Mouse (Mus musculus) MEL (cell line): Measurements from ENCODE around the gene Trappc10. TPM values are rescaled to one million over a fixed set of nuclear protein-coding genes. Genes with fewer than 3 reads are reported as not detected.

Source experiments
- DNase-seq: peaks from one replicate; pipeline ENCODE4 v3.0.0; 2011; ENCODE audit warnings: low read depth, low spot score
- H3K27ac ChIP-seq: 2 replicates; pipeline ENCODE4 v1.5.1; 2012; ENCODE audit warnings: low read depth, mild to moderate bottlenecking, control low read depth, low read length, moderate library complexity; ENCODE audit not compliant: control insufficient read depth
- H3K27me3 ChIP-seq, 2 experiments: fragments of 150-350 bp in 1 of 2; sonication (generic) in 1 of 2; 2 replicates each; pipeline ENCODE4 v1.6.1; 2012; ENCODE audit warnings: low read length in 2 of 2, mild to moderate bottlenecking in 2 of 2, improper control_type of control experiment in 1 of 2, moderate library complexity in 1 of 2; ENCODE audit not compliant: insufficient read depth in 2 of 2, control insufficient read depth in 1 of 2
- H3K36me3 ChIP-seq, 2 experiments: 2 replicates each; pipeline ENCODE4 v1.6.1; 2012 to 2014; ENCODE audit warnings: low read length in 2 of 2, improper control_type of control experiment in 1 of 2, inconsistent platforms in 1 of 2, mild to moderate bottlenecking in 1 of 2; ENCODE audit not compliant: insufficient read depth in 2 of 2, control insufficient read depth in 1 of 2
- H3K4me1 ChIP-seq, 2 experiments: fragments of 150-350 bp in 1 of 2; sonication (generic) in 1 of 2; 2 replicates each; pipeline ENCODE4 v1.6.1; 2012; ENCODE audit warnings: low read length in 2 of 2, improper control_type of control experiment in 1 of 2, mild to moderate bottlenecking in 1 of 2; ENCODE audit not compliant: insufficient read depth in 2 of 2, control insufficient read depth in 1 of 2
- H3K4me3 ChIP-seq, 2 experiments: fragments of 150-350 bp in 1 of 2; sonication (generic) in 1 of 2; 2 replicates each; pipeline ENCODE4 v1.5.1; 2012; ENCODE audit warnings: low read depth in 2 of 2, low read length in 2 of 2, mild to moderate bottlenecking in 2 of 2, moderate library complexity in 2 of 2, control low read depth in 1 of 2, improper control_type of control experiment in 1 of 2; ENCODE audit not compliant: control insufficient read depth in 1 of 2, insufficient read depth in 1 of 2
- H3K79me2 ChIP-seq: 2 replicates; pipeline ENCODE4 v1.6.1; 2012; ENCODE audit warnings: mild to moderate bottlenecking, low read length, moderate library complexity; ENCODE audit not compliant: control insufficient read depth, poor library complexity, insufficient read depth
- H3K9ac ChIP-seq: 2 replicates; pipeline ENCODE4 v1.6.1; 2012; ENCODE audit warnings: low read depth, mild to moderate bottlenecking, control low read depth, low read length, moderate library complexity; ENCODE audit not compliant: control insufficient read depth, poor library complexity, severe bottlenecking
- H3K9me3 ChIP-seq: fragments of 150-350 bp; sonication (generic); replicated peaks from 2 replicates; pipeline ENCODE4 v1.6.1; 2012; ENCODE audit warnings: mild to moderate bottlenecking, low read length, improper control_type of control experiment, moderate library complexity; ENCODE audit not compliant: insufficient read depth
- CTCF ChIP-seq, 3 experiments: IDR thresholded peaks in 2 of 3; conservative IDR thresholded peaks in 1 of 3; 2 replicates each; pipeline ENCODE4 v1.5.1; 2011 to 2012; ENCODE audit warnings: low read length in 3 of 3, low read depth in 2 of 3, mild to moderate bottlenecking in 2 of 3, improper control_type of control experiment in 1 of 3, inconsistent platforms in 1 of 3, mixed read lengths in 1 of 3, moderate library complexity in 1 of 3; ENCODE audit not compliant: control insufficient read depth in 1 of 3, insufficient read depth in 1 of 3, poor library complexity in 1 of 3, severe bottlenecking in 1 of 3
- E2F4 ChIP-seq: IDR thresholded peaks from 2 replicates; pipeline ENCODE4 v1.6.1; 2011; ENCODE audit warnings: low read depth, low read length, improper control_type of control experiment, borderline replicate concordance
- ELF1 ChIP-seq: IDR thresholded peaks from 2 replicates; pipeline ENCODE4 v1.6.1; 2014; ENCODE audit warnings: low read depth, mild to moderate bottlenecking, inconsistent platforms, low read length, improper control_type of control experiment, moderate library complexity
- GATA1 ChIP-seq: IDR thresholded peaks from 2 replicates; pipeline ENCODE4 v1.6.1; 2011; ENCODE audit warnings: low read depth, low read length, improper control_type of control experiment
- MAFK ChIP-seq: IDR thresholded peaks from 2 replicates; pipeline ENCODE4 v1.6.1; 2011; ENCODE audit warnings: low read depth, mild to moderate bottlenecking, low read length, improper control_type of control experiment, borderline replicate concordance
- MAX ChIP-seq: IDR thresholded peaks from 2 replicates; pipeline ENCODE4 v1.6.1; 2011; ENCODE audit warnings: low read length, improper control_type of control experiment
- MEF2A ChIP-seq: IDR thresholded peaks from 2 replicates; pipeline ENCODE4 v1.6.1; 2014; ENCODE audit warnings: low read depth, mild to moderate bottlenecking, inconsistent platforms, low read length, improper control_type of control experiment; ENCODE audit not compliant: poor library complexity, insufficient replicate concordance, severe bottlenecking; ENCODE audit errors: extremely low read depth
- MXI1 ChIP-seq: IDR thresholded peaks from 2 replicates; pipeline ENCODE4 v1.6.1; 2011; ENCODE audit warnings: mild to moderate bottlenecking, low read depth, low read length, improper control_type of control experiment
- MYB ChIP-seq: IDR thresholded peaks from 2 replicates; pipeline ENCODE4 v1.6.1; 2011; ENCODE audit warnings: mild to moderate bottlenecking, low read depth, low read length, improper control_type of control experiment
- NRF1 ChIP-seq: IDR thresholded peaks from 2 replicates; pipeline ENCODE4 v1.6.1; 2014; ENCODE audit warnings: low read depth, mild to moderate bottlenecking, inconsistent platforms, low read length, improper control_type of control experiment, moderate library complexity; ENCODE audit not compliant: poor library complexity, insufficient read depth, severe bottlenecking
- POLR2AphosphoS2 ChIP-seq: IDR thresholded peaks from 2 replicates; pipeline ENCODE4 v1.6.1; 2011; ENCODE audit warnings: low read length, improper control_type of control experiment
- POLR2AphosphoS5 ChIP-seq: IDR thresholded peaks from 2 replicates; pipeline ENCODE4 v1.6.1; 2012; ENCODE audit warnings: low read depth, borderline replicate concordance, mild to moderate bottlenecking, inconsistent platforms, low read length, moderate library complexity, mixed read lengths
- RAD21 ChIP-seq: IDR thresholded peaks from 2 replicates; pipeline ENCODE4 v1.6.1; 2011; ENCODE audit warnings: mild to moderate bottlenecking, low read depth, low read length, improper control_type of control experiment
- RCOR1 ChIP-seq: IDR thresholded peaks from 2 replicates; pipeline ENCODE4 v1.6.1; 2012; ENCODE audit warnings: low read depth, mild to moderate bottlenecking, inconsistent platforms, low read length, improper control_type of control experiment
- SMC3 ChIP-seq: IDR thresholded peaks from 2 replicates; pipeline ENCODE4 v1.6.1; 2011; ENCODE audit warnings: low read depth, low read length, improper control_type of control experiment
- TAL1 ChIP-seq: IDR thresholded peaks from 2 replicates; pipeline ENCODE4 v1.6.1; 2012; ENCODE audit warnings: mild to moderate bottlenecking, inconsistent platforms, low read length, moderate library complexity, mixed read lengths
- TCF12 ChIP-seq: IDR thresholded peaks from 2 replicates; pipeline ENCODE4 v1.6.1; 2014; ENCODE audit warnings: low read depth, mild to moderate bottlenecking, inconsistent platforms, low read length, improper control_type of control experiment, moderate library complexity
- ZKSCAN1 ChIP-seq: IDR thresholded peaks from 2 replicates; pipeline ENCODE4 v1.6.1; 2012; ENCODE audit warnings: low read depth, mild to moderate bottlenecking, inconsistent platforms, low read length, improper control_type of control experiment, moderate library complexity
- ZMIZ1 ChIP-seq: IDR thresholded peaks from 2 replicates; pipeline ENCODE4 v1.6.1; 2012; ENCODE audit warnings: low read depth, mild to moderate bottlenecking, inconsistent platforms, low read length, improper control_type of control experiment, moderate library complexity
- ZNF384 ChIP-seq: IDR thresholded peaks from 2 replicates; pipeline ENCODE4 v1.6.1; 2012; ENCODE audit warnings: low read depth, mild to moderate bottlenecking, inconsistent platforms, low read length, improper control_type of control experiment
- polyA plus RNA-seq, 2 experiments: library from polyadenylated mRNA; stranded (reverse) in 1 of 2; unstranded in 1 of 2; fragments of >175 nt in 1 of 2; fragments of >200 nt in 1 of 2; gene quantifications; 2 replicates each; pipeline versions ENCODE4 v1.2.1 to v1.2.4; 2012; ENCODE audit warnings: low replicate concordance in 2 of 2, low read depth in 1 of 2; ENCODE audit not compliant: insufficient read length in 2 of 2, insufficient read depth in 1 of 2, missing spikeins in 1 of 2
- total RNA-seq: library from RNA; depleted of rRNA; stranded (reverse); fragments of 300-350 nt; gene quantifications from 2 replicates; pipeline ENCODE4 v1.2.3, GENCODE M21; 2012

Gene Trappc10
- total and polyA plus RNA-seq, 3 experiments, result 26.1 to 35.5 TPM; not detected in 1

DNA sequence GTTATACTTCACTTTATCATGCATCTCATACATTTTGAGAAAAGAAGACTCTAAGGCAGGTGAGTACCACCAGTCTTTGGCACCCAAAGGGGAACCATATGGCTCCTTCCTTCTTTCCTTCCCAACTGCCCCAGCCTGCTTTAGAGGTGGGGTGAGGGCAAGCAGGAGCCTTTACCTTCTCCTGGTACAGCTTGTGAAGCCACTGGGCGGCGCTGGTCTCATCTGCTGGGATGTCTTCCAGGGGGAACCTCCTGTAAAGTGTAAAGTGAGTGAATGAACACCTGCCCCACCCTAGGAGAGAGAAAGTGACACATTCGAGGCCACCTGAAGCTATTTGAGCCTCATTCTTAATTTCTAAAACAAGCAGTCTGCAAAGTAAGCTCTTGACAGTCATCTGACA lies 33.4 kb upstream of the Trappc10 start:
- Histone ChIP-seq H3K9ac (no peak overlapping the region), H3K9me3 (no peaks in the 10 kb centered on the region), H3K4me3 (no peak overlapping the region), H3K79me2 (no peaks in the 10 kb centered on the region), H3K36me3 (no peaks in the 10 kb centered on the region), H3K27me3 (no peaks in the 10 kb centered on the region), H3K27ac (no peak overlapping the region), H3K4me1 (no peaks in the 10 kb centered on the region; a peak in 1 of 4 replicates)
- DNase-seq, result peak; percentile 17
- TF ChIP-seq MXI1, result no peak
- peak; percentile 27 for TF ChIP-seq RAD21
- no peak for TF ChIP-seq TAL1
- no peak for TF ChIP-seq MAX
- TF ChIP-seq SMC3, result peak; percentile 56
- no peak for TF ChIP-seq NRF1
- peak in 2 of 3 experiments; percentile 50 to 59; a peak in 5 of 6 replicates for TF ChIP-seq CTCF (IDR thresholded peaks at IDR 0.05 in 2 of 3, conservative IDR thresholded peaks at IDR 0.05 in 1 of 3; ENCODE audit: control insufficient read depth in 1 of 3, insufficient read depth in 1 of 3, low read depth in 2 of 3, low read length in 3 of 3, poor library complexity in 1 of 3, severe bottlenecking in 1 of 3)
- TF ChIP-seq POLR2AphosphoS2, result no peak
- no peak for TF ChIP-seq ZNF384
- TF ChIP-seq E2F4, result no peak
- TF ChIP-seq TCF12, result no peak

DNA sequence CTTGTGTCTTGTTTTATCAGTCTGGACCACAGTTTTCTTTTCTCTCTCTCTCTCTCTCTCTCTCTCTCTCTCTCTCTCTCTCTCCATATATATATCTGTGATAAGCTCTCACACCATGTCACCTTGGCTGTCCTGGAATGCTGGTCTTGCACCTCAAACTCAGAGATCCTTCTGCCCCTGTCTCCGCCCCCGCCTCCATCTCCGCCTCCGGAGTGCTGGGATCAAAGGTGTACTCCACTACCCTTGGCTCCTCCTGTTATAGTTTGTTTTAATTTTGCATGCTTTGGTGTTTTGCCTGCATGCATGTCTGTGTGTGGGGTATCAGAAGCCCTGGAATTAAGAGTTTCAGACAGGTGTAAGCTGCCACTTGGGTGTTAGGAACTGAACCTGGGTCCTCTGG lies 31.8 kb upstream of the Trappc10 start:
- peaks cover 0 to 3% of the 10 kb centered on the region in 2 experiments; a peak in 3 of 4 replicates for H3K4me1 ChIP-seq
- no peak overlapping the region for H3K27ac ChIP-seq
- H3K9ac ChIP-seq, result no peak overlapping the region
- no peak overlapping the region for H3K4me3 ChIP-seq
- H3K36me3 ChIP-seq, result 0 out of 4 replicates have a peak, but pooled peaks cover 0 to 3% of the 10 kb centered on the region in 2 experiments
- no peaks in the 10 kb centered on the region for H3K27me3 ChIP-seq
- TF ChIP-seq E2F4 (no peak), MAFK (no peak), MXI1 (no peak), ELF1 (no peak), ZKSCAN1 (no peak), POLR2AphosphoS5 (no peak), RCOR1 (no peak), MEF2A (no peak), MAX (no peak), MYB (no peak), POLR2AphosphoS2 (no peak), GATA1 (no peak), ZMIZ1 (no peak)
- no peak for DNase-seq
- no peaks in the 10 kb centered on the region for H3K9me3 ChIP-seq
- no peaks in the 10 kb centered on the region for H3K79me2 ChIP-seq
